Mouse (Mus musculus) kidney, adult 2 months (tissue): Measurements from ENCODE around the gene Dnajc15.

Source experiments
- CTCF ChIP-seq: fragments of 200-500 bp; conservative IDR thresholded peaks from 2 replicates; pipeline ENCODE4 v1.5.1; 2011; ENCODE audit warnings: low read depth, mild to moderate bottlenecking, control low read depth, low read length, moderate library complexity, mixed read lengths; ENCODE audit not compliant: insufficient read depth, insufficient read length
- POLR2A ChIP-seq: fragments of 200-500 bp; IDR thresholded peaks from one replicate; pipeline ENCODE4 v1.6.1; 2011; ENCODE audit warnings: low read depth, low read length, control low read depth

DNA sequence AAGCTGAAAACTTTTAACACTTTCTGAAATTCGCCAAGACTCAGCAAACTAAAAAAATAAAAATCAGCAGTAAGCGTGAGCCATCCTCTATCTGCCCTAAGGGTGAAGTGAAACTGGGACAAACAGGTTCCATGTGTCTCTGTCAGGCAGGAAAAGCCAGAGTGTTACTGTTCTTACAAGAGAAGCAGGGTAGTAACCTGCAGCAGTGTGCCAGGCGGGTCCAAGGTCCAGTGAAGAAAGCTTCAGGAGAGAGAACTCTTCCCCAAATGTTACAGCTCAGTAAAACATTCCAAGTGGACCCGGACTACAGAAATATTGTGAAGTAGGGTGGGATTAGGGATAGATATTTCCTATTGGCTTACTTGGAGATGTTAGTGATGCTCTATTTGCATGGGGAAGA, 45.3 kb downstream of the Dnajc15 start:
- TF ChIP-seq CTCF (no peak), POLR2A (no peak)
